Mouse (Mus musculus): ENCODE data around the gene Izumo4. TPM values are rescaled to one million over a fixed set of nuclear protein-coding genes. Genes with fewer than 3 reads are reported as not detected.

Gene Izumo4
- polyA plus RNA-seq, 1 experiment, result 1.9 TPM

- no peak for TF ChIP-seq USF1 (IDR thresholded peaks at IDR 0.05; ENCODE audit: low read depth)
- TF ChIP-seq POLR2AphosphoS2 (IDR thresholded peaks at IDR 0.05; ENCODE audit: insufficient read length, low read depth), result peak; percentile 89
Observed at GRCm38 (mm10) chr10:80704418-80704817, 2.4 kb downstream of the Izumo4 start.

GRCm38 (mm10) chr10:80705033-80705432 is 3.0 kb downstream of the Izumo4 start:
- TF ChIP-seq SRF (IDR thresholded peaks at IDR 0.05; ENCODE audit: control insufficient read depth, insufficient read length, low read depth) (no peak), CEBPB (IDR thresholded peaks at IDR 0.05; ENCODE audit: insufficient read depth, poor library complexity, severe bottlenecking) (no peak), MAX (IDR thresholded peaks at IDR 0.05; ENCODE audit: low read depth) (no peak), POLR2A (IDR thresholded peaks at IDR 0.05; ENCODE audit: insufficient read length, low read depth) (no peak), USF1 (IDR thresholded peaks at IDR 0.05; ENCODE audit: low read depth) (no peak), MYOG (IDR thresholded peaks at IDR 0.05; ENCODE audit: control insufficient read depth in 1 of 3, insufficient read depth in 1 of 3, insufficient read length in 2 of 3, low read depth in 2 of 3) (no peak), POLR2AphosphoS2 (IDR thresholded peaks at IDR 0.05; ENCODE audit: insufficient read length, low read depth) (no peak), TCF12 (IDR thresholded peaks at IDR 0.05; ENCODE audit: insufficient read depth, poor library complexity, severe bottlenecking) (no peak), REST (IDR thresholded peaks at IDR 0.05; ENCODE audit: insufficient read depth, insufficient read length) (no peak), E2F4 (IDR thresholded peaks at IDR 0.05; ENCODE audit: insufficient read depth) (no peak), TCF3 (IDR thresholded peaks at IDR 0.05; ENCODE audit: insufficient read length, low read depth) (no peak), MYOD1 (IDR thresholded peaks at IDR 0.05; ENCODE audit: control insufficient read depth in 1 of 3, insufficient read length in 2 of 3, low read depth in 2 of 3) (no peak)
- Histone ChIP-seq H3ac (ENCODE audit: control insufficient read depth, insufficient read length) (no peak overlapping the region), H3K36me3 (ENCODE audit: control insufficient read depth, insufficient read depth) (peaks cover 11% of the 10 kb centered on the region), H3K27me3 (ENCODE audit: control insufficient read depth, insufficient read depth, insufficient read length) (no peaks in the 10 kb centered on the region), H3K4me2 (ENCODE audit: low read depth) (no peak overlapping the region), H3K4me3 (no peak overlapping the region), H3K79me2 (ENCODE audit: control insufficient read depth, insufficient read depth) (peaks cover 13% of the 10 kb centered on the region)

More at GRCm38 (mm10) chr10:80704418-80704817, 2.4 kb downstream of the Izumo4 start:
- Histone ChIP-seq H3K36me3 (ENCODE audit: control insufficient read depth, insufficient read depth) (peaks cover 11% of the 10 kb centered on the region), H3K27me3 (ENCODE audit: control insufficient read depth, insufficient read depth, insufficient read length) (no peaks in the 10 kb centered on the region), H3K79me2 (ENCODE audit: control insufficient read depth, insufficient read depth) (peaks cover 19% of the 10 kb centered on the region), H3K4me3 (no peak overlapping the region), H3K4me2 (ENCODE audit: low read depth) (no peak overlapping the region), H3ac (ENCODE audit: control insufficient read depth, insufficient read length) (no peak overlapping the region)

- no peak for TF ChIP-seq TCF12 (IDR thresholded peaks at IDR 0.05; ENCODE audit: insufficient read depth, poor library complexity, severe bottlenecking)
- peak; percentile 28 for TF ChIP-seq POLR2A (IDR thresholded peaks at IDR 0.05; ENCODE audit: insufficient read length, low read depth)
- TF ChIP-seq E2F4 (IDR thresholded peaks at IDR 0.05; ENCODE audit: insufficient read depth), result no peak
- no peak for TF ChIP-seq TCF3 (IDR thresholded peaks at IDR 0.05; ENCODE audit: insufficient read length, low read depth)
- TF ChIP-seq MYOG (IDR thresholded peaks at IDR 0.05; ENCODE audit: control insufficient read depth in 1 of 3, insufficient read depth in 1 of 3, insufficient read length in 2 of 3, low read depth in 2 of 3), result no peak
- no peak for TF ChIP-seq MYOD1 (IDR thresholded peaks at IDR 0.05; ENCODE audit: control insufficient read depth in 1 of 3, insufficient read length in 2 of 3, low read depth in 2 of 3)
- peak; percentile 95 for TF ChIP-seq POLR2AphosphoS2 (IDR thresholded peaks at IDR 0.05; ENCODE audit: insufficient read length, low read depth)
- TF ChIP-seq USF1 (IDR thresholded peaks at IDR 0.05; ENCODE audit: low read depth), result no peak
- no peak for TF ChIP-seq MAX (IDR thresholded peaks at IDR 0.05; ENCODE audit: low read depth)
- no peak for TF ChIP-seq REST (IDR thresholded peaks at IDR 0.05; ENCODE audit: insufficient read depth, insufficient read length)
- TF ChIP-seq SRF (IDR thresholded peaks at IDR 0.05; ENCODE audit: control insufficient read depth, insufficient read length, low read depth), result no peak
- TF ChIP-seq CEBPB (IDR thresholded peaks at IDR 0.05; ENCODE audit: insufficient read depth, poor library complexity, severe bottlenecking), result no peak
- Histone ChIP-seq H3K4me2 (ENCODE audit: low read depth) (no peak overlapping the region), H3K79me2 (ENCODE audit: control insufficient read depth, insufficient read depth) (peaks cover 8% of the 10 kb centered on the region), H3K27me3 (ENCODE audit: control insufficient read depth, insufficient read depth, insufficient read length) (no peaks in the 10 kb centered on the region), H3K36me3 (ENCODE audit: control insufficient read depth, insufficient read depth) (peaks cover 13% of the 10 kb centered on the region), H3K4me3 (no peak overlapping the region), H3ac (ENCODE audit: control insufficient read depth, insufficient read length) (no peak overlapping the region)
Observed at GRCm38 (mm10) chr10:80705479-80705878, 3.5 kb downstream of the Izumo4 start.

- Histone ChIP-seq H3K27me3 (ENCODE audit: control insufficient read depth, insufficient read depth, insufficient read length) (no peaks in the 10 kb centered on the region), H3K36me3 (ENCODE audit: control insufficient read depth, insufficient read depth) (peaks cover 49% of the 10 kb centered on the region), H3K79me2 (ENCODE audit: control insufficient read depth, insufficient read depth) (no peaks in the 10 kb centered on the region), H3K4me2 (ENCODE audit: low read depth) (no peak overlapping the region), H3K4me3 (no peak overlapping the region), H3ac (ENCODE audit: control insufficient read depth, insufficient read length) (no peak overlapping the region)
- TF ChIP-seq USF1 (IDR thresholded peaks at IDR 0.05; ENCODE audit: low read depth), result no peak
- no peak for TF ChIP-seq SRF (IDR thresholded peaks at IDR 0.05; ENCODE audit: control insufficient read depth, insufficient read length, low read depth)
Observed at GRCm38 (mm10) chr10:80710834-80711233, 8.8 kb downstream of the Izumo4 start.

- Histone ChIP-seq H3K4me2 (ENCODE audit: low read depth) (no peak overlapping the region), H3ac (ENCODE audit: control insufficient read depth, insufficient read length) (no peak overlapping the region), H3K36me3 (ENCODE audit: control insufficient read depth, insufficient read depth) (peaks cover 62% of the 10 kb centered on the region), H3K4me3 (no peak overlapping the region), H3K79me2 (ENCODE audit: control insufficient read depth, insufficient read depth) (no peaks in the 10 kb centered on the region), H3K27me3 (ENCODE audit: control insufficient read depth, insufficient read depth, insufficient read length) (no peaks in the 10 kb centered on the region)
- TF ChIP-seq TCF12 (IDR thresholded peaks at IDR 0.05; ENCODE audit: insufficient read depth, poor library complexity, severe bottlenecking), result no peak
- TF ChIP-seq USF1 (IDR thresholded peaks at IDR 0.05; ENCODE audit: low read depth), result no peak
- TF ChIP-seq MYOD1 (IDR thresholded peaks at IDR 0.05; ENCODE audit: control insufficient read depth in 1 of 3, insufficient read length in 2 of 3, low read depth in 2 of 3), result no peak
- TF ChIP-seq MAX (IDR thresholded peaks at IDR 0.05; ENCODE audit: low read depth), result no peak
- no peak for TF ChIP-seq POLR2AphosphoS2 (IDR thresholded peaks at IDR 0.05; ENCODE audit: insufficient read length, low read depth)
Observed at GRCm38 (mm10) chr10:80717281-80717680, 15.3 kb downstream of the Izumo4 start.

All from myocyte (in vitro differentiated cells).